Mouse (Mus musculus) CD8-positive naive resting alpha-beta T cell, adult 2 months (primary cell): ENCODE measurements around the gene Slf2.

Source experiments
- DNase-seq, 2 experiments: peaks; one replicate each; pipeline ENCODE4 v3.0.0; 2022; ENCODE audit warnings: low read depth in 2 of 2, low spot score in 2 of 2

Gene Slf2

DNA sequence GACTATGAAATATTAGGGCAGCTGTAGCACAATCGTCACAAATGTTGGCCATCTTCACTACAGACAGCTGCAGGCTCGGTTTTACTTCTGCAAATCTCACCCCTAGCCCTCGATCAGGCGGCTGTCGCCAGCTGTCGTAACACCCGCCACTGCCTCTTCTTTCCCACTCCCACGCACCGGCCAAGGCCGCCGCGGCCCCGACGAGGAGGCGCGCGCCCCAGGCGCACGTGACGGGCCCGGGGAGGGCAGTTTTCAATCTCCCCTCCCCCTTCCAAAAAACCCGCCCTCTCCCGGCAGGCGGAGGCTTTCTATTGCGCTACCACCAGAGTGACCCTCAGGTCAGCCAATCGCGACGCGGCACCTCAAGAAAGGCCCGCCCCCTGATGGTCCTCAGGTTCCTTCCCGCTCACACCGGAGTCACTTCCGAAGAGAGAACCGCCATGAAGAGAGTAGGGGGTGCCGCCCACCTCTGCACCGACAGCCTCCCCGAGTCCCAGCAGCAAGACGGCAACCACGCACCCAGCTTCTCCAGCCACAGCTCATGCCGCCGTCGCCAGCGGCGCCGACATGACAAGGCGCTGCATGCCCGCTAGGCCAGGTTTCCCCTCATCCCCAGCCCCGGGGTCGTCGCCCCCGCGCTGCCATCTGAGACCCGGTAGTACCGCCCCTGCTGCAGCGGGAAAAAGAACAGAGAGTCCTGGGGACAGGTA is at the start of gene Slf2:
Gene Slf2, plus strand, starts transcription at position 408 of the 710 bp plus-strand sequence.
- DNase-seq, result peak; percentile 92 to 98

DNA sequence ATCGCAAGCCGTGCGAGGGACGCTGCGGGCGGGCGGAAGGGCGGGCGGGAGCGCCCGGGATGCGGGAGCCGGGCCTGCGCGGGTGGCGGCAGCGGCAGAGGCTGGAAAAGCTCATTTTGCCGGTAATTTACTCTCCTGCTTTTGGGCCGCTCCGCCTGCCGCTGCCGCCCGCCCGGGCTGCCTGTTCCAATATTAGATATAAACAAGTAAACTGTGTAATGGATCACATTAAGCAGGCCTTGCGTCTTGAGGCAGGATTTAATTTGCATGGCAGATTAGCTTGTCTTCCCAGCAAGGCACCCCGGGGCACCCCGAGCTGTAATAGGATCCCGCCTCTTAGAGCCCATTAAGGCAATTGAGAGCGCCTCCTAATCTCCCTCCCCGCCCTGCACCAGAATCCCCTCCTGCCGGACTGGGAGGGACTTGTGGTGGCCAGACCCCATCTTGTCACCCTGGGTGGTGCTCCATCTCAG is 48.4 kb upstream of the Slf2 start:
- DNase-seq, result no peak

DNA sequence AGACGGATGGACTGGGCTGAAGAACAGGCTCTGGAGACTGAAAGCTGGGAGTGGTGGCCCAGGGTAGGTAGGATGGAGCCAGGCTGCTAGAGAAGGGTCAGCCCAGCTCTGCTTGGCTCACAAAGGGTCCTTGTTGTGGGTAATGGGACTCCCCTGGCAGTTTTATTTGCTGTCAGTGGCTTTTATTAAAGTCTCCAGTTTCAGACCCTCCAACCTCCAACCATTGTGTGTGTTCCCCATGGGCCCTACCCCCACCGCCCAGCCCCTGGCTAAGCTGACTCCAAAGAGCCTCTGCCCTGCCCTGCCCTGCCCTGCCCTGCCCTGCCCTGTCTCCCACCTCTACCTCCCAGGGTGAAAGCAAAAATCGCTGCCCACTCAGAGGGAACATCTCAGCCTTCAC is 46.6 kb upstream of the Slf2 start:
- no peak for DNase-seq

DNA sequence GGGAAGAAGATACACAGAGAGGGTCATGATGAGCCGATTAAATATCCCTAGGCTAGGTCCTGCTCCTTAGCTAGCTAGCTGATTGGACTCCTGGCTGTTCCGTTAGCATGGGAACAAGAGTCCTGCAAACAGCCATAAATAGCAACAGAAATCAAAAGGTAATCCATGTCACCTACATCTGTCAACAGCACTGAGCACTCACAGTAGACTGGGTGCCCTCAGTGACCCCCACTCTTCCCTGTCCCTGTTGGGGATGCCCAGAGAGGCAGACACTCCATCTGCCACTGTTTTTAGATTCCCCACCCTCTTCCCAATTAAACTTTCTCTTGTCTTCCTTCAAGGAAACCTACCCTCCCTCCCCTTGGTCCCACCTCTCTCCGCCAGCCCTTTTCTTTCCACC is 44.5 kb upstream of the Slf2 start:
- DNase-seq, result no peak

DNA sequence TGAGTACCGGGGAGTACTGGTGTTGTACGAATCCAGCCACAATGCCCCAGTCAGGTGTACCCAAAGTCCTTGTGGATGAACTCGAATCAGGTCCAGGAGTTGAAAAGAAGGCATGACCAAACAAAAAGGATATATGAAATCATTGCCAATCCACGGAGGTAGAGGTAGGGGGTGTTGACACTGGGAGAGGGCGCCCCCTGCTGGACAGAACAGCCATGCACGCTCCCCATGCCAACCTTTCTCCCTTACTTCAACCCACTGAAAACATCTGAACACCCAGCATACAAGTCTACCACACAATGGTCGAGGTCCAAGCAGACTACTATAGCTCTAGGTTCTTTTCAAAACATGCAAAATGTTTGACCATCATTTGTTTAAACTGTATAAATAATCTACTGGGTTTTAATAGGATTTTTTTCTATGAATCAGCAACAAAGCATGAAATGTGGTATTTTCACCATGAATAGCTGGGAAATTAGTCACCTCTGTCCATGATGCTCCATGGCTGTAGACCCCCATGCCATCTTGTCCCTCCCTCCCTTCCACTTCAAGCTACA is 43.2 kb upstream of the Slf2 start:
- DNase-seq, result peak; percentile 12 to 42

DNA sequence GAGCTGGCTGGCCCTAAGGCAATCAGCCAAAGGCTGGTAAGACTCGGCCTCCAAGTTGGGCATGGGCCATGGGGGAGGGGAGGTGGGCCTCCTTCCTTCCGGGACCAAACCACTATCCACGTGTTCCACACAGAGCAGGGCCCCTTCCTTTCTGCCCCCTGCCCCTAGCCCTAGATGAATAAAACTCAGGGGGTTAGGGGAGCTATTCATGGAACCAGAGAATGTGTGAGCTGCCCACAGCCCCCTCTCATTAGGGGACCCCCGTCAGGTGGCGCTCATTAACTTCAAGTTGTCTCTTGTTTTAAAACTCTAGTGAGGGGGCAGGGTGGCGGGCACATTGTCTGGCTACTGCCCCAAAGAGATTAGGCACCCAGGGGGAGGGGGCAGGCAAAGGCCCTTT is 41.4 kb upstream of the Slf2 start:
- no peak for DNase-seq

DNA sequence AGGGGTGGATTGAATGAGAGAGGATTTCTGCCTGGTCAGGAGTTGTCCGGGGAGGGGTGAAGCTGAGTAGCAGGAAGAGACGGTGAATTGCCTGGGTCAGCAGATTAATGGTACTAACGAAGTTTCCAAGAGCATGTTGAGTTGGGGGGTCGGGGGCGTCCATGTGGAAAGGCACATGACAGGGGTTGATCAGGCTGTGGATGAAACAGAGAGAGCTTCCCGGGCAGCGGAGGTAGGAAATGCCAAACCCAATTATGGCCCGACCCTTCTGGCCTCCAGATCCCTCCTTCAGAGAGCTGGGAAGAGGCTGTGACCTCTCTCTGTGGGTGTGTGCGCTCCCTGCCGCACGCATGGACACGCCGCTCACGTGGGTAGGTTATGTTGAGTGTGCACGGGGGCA is 39.5 kb upstream of the Slf2 start:
- DNase-seq, result no peak

DNA sequence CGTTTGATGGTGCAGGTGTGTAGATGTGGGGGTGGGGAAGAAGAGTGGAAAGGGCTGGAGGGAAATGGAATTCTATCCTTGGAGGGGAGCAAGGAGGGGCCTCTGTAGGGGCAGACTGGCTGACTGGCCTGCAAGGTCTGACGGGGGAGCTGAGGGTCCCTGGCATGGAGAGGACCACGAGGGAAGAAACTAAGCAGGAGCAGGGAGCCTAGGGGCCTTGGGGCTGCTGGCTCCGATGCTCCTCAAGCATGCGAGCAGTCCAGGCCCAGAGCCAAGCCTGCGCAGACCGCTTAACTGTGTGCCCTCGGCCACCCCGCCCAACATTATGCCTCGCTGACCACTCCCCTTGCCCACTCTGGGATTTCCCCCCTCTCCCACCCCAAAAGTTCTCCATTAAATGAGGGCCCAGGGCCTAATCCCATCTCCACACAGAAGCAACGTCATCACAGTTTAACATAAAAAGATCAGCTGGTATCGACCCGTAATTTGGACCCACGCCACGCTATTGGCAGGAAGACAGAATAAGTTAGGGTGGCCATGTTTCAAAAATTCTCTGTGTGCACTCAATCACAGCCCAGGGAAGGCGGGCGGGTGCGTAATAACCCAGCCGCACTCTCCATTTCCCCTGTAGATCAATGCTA is 37.6 kb upstream of the Slf2 start:
- no peak for DNase-seq

DNA sequence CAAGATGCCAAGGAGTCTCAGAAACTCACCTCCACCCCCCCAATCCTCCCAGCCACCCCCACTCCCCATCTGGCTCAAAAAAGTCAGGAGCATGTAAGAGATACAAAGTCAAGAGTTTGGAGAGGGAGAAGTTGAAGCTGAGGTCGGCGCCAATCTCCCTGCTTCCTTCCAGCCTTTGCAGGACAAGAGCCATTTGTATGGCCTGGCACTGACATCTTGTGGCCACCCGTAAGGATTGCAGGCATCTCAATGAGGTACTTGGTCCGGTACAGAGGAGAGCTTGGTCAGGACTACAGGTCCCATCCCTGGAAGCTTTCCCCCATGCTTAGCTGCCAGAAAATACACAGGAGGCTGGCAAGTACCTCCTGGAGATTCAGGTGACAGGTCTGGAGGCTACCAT is 35.7 kb upstream of the Slf2 start:
- DNase-seq, result no peak

DNA sequence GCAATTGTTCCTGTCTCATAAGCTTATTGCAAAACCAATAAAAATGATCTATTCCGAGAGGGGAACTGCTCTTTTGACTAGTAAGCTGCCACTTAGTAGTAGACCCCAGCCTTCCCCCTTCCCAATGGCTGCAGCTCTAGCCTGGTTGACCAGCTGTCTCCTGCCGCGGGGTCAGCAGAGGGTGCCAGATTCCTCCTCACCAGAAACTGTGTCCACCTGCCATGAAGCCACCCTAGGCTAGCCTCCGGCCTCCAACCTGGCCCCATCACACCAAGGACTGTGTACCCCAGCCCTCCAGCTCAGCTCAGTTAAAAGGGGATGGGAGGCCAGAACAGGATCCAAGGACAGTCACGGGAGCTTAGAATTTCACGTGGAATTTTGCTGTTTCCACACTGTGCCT is 34.5 kb upstream of the Slf2 start:
- DNase-seq, result no peak

DNA sequence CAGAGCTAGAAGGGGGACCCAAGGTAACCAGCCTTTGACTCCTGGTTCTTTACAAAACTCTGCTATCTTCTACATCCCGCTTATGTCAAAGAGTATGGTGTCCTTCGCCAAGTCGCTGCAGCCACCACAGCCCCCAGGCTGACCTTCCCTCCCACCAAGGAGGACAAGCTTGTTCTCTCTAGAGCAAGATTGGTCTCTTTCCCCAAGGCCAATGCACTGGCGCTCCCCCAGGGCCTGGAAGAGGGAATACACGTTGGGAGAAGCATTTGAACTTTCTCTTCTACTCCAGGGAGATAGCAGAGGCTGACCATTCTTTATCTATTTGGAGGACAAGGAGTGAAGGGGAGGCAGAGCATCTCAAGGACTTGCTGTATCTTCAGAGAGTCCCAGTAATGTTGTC is 33.4 kb upstream of the Slf2 start:
- DNase-seq, result no peak

DNA sequence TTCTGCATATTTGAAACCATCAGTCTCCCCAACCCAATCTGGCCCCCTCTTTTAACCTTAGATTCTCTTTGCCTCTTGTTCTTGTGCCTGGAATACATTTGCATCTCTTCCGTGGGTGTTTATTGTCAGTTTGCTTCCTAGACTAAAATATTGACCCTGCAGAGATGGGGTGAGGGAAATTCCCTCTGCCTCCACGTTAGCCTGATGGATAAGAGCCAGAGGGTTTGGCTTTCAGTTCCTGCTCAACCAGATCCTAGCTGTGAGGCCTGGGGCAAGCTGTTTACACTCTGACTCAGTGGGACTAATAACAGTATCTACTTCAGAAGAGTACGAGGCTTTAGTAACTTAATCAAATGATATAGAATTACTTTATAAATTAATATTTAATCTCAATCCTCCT is 32.3 kb upstream of the Slf2 start:
- no peak for DNase-seq

DNA sequence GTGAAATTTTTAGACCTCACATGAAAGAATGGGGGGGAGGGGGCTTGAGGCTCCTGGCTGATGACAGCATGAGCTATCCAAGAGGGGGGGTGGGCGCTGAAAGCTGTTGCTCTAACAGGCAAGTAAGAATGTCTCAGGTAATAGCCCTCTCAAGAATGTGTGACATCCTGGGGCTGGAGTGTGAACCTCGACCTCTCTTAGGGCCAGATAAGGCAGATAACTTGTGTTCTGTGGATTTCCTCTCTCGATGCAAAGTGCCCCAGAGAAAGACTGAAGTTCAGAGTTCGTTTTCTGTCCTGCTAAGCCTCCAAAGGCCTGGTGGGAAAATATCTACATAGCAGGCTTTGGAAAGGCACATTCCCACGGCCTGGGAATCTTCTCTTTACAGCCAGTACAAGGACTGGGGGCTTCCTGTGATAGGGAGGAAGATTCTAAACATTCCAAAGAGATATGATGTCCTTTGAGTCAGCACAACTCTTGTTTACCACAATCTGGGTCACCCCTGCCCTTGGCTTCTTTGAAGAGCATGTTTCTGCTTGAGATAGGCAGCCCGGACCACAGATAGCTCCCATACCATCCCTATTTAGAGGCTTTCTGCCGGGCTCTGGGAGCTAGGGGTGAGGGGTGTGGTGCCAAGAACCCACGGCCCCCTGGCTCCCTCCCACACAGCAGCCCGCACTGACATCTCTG is 31.7 kb upstream of the Slf2 start:
- no peak for DNase-seq

DNA sequence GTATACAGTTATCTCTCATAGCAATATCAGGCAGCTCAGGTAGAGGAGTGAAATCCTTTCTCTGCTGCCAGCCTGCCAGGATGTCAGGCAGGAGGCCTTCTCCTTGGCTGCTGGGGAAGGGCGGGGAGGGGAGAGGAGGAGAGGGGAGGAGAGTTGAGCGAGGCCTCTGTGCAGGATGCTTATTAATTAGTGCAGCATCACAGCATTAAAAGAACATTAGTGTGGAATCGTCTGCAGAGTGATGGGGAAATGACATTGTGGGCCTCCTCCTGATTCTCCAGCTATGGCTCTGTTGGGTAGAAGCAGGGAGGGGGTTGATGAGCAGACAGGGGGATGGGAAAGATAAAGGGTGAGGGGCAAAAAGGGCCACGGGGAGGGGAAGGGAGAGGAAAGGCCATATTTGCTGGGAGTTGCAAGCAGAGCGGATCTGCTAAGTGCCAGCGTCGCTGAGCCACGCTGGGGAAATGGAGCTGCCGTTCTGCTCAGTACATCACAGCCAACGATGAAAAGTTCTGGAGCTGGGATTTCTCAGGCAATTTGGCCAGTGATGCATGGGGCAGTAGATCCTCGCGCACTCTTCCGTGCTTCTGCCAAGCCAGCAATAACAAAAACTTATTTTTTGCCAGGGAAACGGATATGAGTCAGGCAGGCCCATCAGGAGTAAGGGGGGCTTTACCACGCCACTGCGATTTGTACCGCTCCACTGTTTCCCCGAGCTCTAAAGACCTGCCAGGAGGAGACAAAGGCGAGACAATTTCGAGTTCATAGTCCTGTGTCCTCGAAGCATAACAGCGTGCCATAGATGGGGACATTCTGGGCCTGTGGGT is 30.8 kb upstream of the Slf2 start:
- no peak for DNase-seq

DNA sequence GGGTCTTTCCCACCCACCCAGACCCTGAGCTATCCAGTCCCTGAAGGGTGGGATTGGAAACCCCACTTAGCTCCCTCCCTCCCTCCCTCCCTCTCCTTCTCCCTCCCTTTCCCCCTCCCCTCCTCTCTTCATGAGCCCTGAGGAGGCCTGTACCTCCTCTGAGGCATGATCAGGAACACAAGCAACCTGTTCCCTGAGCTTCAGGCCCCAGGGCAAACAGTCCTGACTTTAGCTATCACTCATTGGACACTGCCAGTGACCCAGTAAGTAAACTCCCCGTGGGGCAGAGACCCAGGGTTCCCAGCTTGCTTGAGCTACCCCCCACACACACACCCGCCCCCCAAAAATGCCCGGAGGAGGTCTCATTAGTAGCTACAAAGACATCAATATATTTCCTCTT is 29.9 kb upstream of the Slf2 start:
- DNase-seq, result no peak

DNA sequence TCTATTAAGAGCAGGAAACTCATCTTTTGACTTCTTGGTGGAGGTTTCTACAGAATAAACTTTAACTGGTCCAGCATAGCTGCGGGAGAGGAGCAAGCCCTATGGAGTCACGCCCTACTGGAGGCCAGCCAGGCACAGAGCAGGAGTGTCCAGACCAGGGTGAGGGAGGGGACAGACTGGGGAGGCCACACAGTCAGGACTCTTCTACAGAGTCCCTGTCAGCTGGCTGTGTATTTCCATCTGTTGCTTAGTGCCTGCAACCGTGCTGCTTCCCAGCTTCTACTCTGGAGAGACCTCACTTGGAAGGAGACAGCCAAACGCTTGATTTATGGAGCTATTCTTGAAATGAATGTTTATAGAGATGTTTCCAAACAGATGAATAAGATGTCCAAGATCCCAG is 28.6 kb upstream of the Slf2 start:
- DNase-seq, result no peak

DNA sequence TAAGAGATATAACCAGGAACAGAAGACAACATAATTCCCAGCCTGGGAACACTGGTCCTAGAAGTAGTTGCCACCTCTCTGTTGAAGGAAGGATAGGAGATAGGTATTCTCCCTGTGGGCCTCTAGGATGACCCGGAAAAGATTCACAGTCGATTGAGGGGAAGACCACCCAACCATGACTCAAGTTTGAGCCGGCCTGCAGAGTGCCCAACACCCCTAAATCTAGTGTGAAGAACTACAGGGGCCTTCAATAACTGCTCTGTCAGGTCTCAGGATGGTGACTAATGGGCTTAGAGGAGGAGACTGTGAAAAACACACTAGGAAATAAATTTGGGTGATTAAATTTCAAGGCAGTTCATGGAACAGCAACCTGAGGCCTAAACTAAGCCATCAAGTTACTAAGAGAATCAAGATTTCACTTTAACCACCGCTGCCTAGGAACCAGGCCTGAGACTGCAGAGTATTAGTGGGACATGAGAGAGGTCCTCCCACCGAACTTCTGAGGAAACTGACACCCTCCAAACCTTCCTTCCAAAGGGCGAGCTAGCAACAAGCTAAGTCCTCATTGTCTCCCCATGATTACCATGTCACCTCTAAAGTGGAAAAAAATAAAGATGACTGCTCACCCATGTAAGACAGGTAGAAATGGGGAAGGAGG is 27.5 kb upstream of the Slf2 start:
- DNase-seq, result no peak

DNA sequence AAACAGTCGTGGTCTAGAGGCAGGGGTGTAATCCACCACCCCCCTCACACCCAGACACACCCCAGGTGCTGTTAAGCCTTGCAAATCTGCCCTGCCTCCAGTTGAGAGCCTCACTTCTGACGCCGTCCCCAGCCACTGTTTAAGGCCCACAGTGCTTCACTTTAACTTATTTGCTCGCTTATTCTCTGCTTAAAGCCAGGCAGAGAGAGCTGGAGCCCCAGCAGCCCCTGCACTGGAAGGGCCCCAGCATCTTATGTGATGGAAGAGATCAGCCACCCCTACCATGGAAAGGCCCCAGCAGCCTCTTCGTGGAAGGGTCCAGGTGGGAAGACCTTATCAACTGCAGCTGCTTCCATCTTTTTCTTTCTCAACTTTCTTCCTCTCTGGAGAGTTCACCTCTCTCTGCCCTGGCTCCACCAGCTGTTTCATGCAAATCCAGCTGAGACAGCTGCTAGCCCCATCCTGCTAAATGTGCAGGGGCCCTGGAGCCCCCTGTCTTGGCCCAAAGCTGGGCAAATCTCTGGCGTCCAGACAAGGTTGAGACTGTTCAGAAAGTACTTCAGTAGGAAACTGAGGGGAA is 26.7 kb upstream of the Slf2 start:
- DNase-seq, result no peak

DNA sequence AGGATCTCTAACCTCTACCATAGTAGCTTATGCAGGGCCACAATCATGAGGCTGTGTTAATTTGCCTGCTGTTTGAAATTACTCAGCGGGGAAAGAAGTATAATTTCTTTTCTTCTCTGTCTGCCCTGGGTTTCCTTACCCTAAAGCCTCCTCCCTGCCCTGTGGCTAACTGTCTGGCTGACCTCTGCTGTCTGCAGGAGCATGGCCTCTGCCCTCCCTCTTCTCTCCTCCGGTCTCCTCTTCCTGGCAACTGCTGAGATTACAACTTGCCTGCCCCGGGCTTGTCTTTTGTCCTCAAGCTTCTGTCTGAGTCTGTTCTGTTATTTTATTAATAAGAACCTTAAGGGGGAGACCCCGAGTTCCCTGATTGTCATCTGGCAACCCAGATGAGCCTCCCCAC is 25.6 kb upstream of the Slf2 start:
- no peak for DNase-seq
